Mouse (Mus musculus) E14TG2a.4 (cell line): Measurements from ENCODE around the gene Mcm8.

Source experiments
- CTCF ChIP-seq: conservative IDR thresholded peaks from 2 replicates; pipeline ENCODE4 v1.5.1; 2014; ENCODE audit warnings: low read length
- NANOG ChIP-seq: IDR thresholded peaks from 2 replicates; pipeline ENCODE4 v1.6.1; 2014; ENCODE audit warnings: borderline replicate concordance, low read length, mixed read lengths
- POU5F1 ChIP-seq: IDR thresholded peaks from 2 replicates; pipeline ENCODE4 v1.6.1; 2014; ENCODE audit warnings: low read length, borderline replicate concordance

- no peak for TF ChIP-seq CTCF
- TF ChIP-seq POU5F1: no peak
- TF ChIP-seq NANOG: no peak
Observed at GRCm38 (mm10) chr2:132815608-132816314, at the start of gene Mcm8, which contains the start of gene Trmt6.
